Mouse (Mus musculus) skeletal muscle tissue, adult 2 months (tissue): ENCODE measurements around the gene Dynlt1c.
"Not testable (repeated sequence)": the region's sequence is repeated elsewhere in the genome, so short reads cannot be mapped to it uniquely, and the experiment has no call there.

Experiments used
- DNase-seq: peaks from one replicate; pipeline ENCODE4 v3.0.0-alpha.2; 2012; ENCODE audit warnings: low read depth, low spot score

Dynlt1c gene

DNA sequence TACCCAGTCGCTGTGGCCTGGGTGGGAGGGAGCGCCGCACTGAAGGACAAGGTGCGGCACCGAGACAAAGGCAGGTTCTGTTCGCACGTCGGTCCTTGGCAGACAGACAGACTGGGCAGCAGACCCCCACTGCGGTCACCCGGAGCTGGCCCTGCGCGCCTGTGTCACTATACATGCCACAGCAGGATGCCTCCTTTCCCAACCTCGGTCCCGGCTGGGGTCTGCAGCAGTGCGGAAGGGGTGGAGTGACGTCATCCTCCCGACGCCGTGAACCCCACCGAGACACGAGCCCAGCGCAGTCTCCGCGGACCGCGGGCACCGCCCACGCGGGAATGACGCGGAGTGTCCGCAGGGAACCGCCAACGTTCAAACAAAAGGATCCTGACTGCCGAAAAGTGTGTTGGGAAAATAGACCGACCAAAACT lies 53.6 kb downstream of the Dynlt1c start:
- peak; percentile 64 for DNase-seq

DNA sequence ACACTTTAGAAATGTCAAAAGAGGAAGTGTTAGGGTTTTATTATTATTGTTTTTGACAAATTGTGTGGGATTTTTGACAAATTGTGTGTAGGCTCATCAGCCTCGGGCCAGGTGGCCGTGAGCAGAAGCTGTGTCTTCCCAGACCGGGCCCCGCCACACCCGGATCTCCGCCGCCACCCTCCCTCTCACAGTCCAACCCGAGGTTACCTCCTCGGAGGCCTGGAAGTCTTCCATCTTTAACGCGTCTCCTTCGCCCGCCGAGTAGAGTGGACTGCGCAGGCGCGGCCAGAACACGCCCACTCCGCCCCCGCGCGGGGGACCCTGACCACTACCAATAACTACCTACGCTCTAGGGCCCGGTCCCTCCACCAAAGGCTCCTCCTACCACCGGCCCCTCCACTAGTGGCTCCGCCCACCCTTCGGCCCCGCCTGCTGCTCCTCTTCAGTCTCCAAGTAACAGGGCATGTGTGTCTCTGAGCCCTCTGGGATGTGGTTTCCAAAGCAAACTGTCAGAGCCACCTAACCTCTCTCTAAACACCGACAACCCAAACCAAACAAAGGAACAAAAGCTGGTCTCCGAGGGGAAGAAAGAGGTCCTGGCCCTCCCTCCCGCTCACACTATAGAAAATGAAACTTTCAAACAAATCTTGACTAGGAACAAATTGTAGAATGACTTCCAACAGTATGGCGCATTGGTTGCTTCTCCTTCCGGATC lies 54.3 kb downstream of the Dynlt1c start, which contains the start of gene Dynlt1f:
TSS of gene Dynlt1f (minus strand) at position 334 of the 715 bp plus-strand sequence.
- peak; percentile 30 for DNase-seq

DNA sequence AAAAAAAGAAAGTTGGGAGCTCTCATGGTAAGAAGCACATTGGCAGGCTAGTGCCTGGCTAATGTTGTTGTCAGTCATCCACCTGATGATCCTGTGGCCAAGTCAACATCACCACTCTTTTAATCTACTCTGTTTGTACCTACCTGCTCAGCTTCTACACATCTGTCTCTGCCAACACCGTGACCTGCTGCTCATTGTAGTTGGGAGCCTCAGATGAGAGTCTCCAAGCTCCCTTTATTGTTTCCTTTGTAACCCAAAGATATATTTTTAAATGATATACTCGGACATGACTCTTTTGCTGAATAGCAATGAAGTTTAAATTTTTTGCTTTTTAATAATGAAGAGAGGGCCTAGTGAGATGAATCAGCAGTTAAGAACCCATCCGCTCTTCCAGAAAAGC lies 55.0 kb downstream of the Dynlt1c start:
- DNase-seq = not testable (repeated sequence)

DNA sequence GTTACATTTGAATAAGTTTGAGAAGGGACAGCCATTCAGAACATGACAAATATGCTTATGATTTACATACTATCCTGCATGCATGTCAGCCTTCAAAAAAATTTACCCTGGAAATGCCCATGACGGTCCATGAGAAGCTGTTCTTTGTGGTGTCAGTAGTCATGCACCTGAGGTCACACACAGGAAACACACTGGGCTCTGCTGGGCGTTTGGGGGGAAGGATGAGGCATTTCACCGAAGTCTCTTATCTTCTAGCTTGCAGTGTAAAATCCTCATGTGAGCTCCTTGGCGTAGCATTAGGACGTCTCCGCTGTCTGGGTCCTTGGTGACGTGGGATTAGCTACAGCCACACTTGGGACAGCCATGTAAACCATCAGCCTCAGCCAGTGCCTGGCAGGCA lies 57.3 kb downstream of the Dynlt1c start, which contains the start of gene Sytl3:
TSS of gene Sytl3 (plus strand) at position 293 of the 400 bp plus-strand sequence.
- not testable (repeated sequence) for DNase-seq
